Mouse (Mus musculus): Measurements from ENCODE around the gene Cacnb1. TPM values are rescaled to one million over a fixed set of nuclear protein-coding genes. Genes with fewer than 3 reads are reported as not detected.

The Cacnb1 gene
- total RNA-seq, 2 experiments from 2014 or later: 155 to 167 TPM

DNA sequence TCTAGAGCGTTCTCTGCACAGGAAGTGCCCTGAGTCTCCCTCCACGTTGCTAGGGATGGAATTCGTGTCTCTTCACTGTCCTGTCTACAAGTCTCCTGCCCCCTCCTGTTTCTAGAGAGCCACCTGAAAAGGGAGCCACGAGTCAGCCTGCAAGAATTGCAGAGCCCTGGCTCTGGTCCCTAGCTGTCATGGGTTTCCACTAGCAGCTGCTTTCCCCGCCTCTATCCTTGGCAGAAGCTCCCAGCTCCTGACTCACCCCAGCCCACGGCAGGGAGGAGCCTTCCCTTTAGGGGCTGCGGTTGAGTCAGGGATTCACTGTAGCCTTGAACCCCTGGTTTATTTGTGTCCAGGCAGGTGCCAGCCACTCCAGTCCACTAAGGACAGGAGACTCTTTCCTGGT lies 51.6 kb downstream of the Cacnb1 start:
- intact Hi-C loops (cut with DNase I): no loop called here
- DNase-seq (ENCODE audit: low spot score in 2 of 2): peak; percentile 84 to 97

DNA sequence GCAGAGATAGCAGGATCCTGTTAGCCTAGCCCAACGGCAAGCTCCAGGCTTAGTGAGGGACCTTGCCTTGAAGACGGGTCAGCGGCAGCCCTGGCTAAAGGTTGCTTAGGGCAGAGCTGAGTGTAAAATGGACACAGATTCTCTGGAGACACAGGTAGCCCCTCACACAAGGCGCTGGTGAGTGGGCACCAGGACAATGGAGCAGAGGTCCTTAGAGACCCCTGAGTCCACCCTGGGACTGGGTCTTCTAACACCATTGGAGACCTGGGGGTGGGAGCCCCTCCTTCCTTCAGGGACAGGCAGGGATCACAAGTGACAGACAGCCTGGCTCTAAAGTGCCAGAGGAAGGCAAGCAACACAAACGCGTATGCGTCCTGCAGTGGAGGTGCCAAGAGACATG lies 52.1 kb downstream of the Cacnb1 start:
- no peak for DNase-seq (ENCODE audit: low spot score in 2 of 2)
- intact Hi-C loops (cut with DNase I): no loop called here

DNA sequence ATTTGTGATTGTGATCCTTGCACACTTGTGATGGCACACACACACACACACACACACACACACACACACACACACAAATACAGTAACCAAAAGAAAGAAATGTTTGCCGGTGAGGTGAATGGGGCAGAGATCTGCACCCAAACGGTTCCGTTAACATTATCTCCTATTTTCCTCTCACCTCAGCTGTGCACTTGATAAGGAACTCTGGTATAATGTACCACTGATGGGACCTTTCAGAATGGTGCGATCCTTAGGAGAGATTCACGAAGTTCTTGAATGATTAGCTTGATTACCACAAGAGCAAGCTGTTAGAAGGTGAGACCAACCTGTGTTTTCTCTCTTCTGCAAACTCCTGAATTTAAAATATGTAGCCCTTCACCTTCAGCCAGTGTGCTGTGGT lies 54.4 kb downstream of the Cacnb1 start:
- intact Hi-C loops (cut with DNase I): no loop called here
- DNase-seq (ENCODE audit: low spot score in 2 of 2): no peak

DNA sequence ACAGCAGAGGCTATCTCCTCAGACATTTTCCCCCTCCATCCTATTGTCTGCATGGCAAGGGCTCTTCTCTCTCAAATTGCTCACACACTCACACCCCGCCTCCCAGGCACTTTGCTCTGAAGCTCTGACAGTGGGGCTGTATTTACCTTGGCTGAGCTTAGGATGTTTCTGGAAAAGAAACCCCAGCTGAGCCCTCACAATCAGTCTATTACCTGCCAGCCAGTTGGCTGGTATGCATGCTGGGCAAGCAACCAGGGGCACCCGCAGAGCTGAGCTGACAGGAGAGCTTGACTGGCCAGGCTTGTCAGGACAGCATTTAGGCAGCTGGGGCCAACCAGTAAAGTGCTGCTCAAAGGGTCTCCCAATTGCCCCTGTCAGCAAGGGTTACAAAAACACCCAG lies 55.7 kb downstream of the Cacnb1 start:
- intact Hi-C loops (cut with DNase I): no loop called here

DNA sequence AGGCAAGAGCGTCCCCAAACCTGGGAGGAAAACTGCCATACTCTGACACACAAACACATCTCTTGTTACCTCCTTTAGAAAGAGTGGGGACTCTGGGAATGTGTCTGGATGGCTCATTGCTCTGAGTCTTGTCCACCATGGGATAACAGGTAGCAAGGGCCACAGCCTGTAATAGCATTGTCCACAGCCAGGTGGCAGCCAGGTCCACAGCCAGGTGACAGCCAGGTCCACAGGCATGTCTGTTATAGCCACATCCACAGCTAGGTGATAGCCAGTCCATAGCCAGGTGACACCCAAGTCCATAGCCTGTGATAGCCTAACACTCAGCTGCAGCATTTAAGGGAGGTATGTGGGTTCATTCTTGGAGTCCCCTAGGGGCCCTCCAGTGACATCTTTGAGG lies 61.9 kb downstream of the Cacnb1 start:
- DNase-seq (ENCODE audit: low spot score in 2 of 2): no peak
- intact Hi-C loops (cut with DNase I): no loop called here

More for the DNA sequence above, 55.7 kb downstream of the Cacnb1 start:
- no peak for DNase-seq (ENCODE audit: low spot score in 2 of 2)

DNA sequence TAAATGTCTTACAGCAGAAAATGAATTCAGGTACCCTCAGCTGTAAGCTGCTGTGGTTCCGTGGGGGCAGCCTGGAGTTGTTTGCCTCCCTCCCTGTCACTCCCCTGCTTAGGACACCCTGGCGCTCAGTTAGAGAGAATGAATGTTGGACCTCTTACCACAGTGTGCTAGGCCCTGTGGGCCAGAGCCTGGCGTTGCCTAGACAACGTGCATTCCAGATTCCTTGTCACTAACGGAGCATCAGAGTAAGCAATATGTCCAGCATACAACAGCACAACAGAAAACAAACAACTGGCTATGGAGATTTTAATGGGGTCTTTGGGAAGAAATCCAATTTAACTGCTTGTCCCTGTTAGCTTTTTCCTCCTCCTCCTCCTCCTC lies 63.5 kb downstream of the Cacnb1 start:
- DNase-seq (ENCODE audit: low spot score in 2 of 2): peak in 1 of 2 experiments; percentile 30
- intact Hi-C loops (cut with DNase I): no loop called here

DNA sequence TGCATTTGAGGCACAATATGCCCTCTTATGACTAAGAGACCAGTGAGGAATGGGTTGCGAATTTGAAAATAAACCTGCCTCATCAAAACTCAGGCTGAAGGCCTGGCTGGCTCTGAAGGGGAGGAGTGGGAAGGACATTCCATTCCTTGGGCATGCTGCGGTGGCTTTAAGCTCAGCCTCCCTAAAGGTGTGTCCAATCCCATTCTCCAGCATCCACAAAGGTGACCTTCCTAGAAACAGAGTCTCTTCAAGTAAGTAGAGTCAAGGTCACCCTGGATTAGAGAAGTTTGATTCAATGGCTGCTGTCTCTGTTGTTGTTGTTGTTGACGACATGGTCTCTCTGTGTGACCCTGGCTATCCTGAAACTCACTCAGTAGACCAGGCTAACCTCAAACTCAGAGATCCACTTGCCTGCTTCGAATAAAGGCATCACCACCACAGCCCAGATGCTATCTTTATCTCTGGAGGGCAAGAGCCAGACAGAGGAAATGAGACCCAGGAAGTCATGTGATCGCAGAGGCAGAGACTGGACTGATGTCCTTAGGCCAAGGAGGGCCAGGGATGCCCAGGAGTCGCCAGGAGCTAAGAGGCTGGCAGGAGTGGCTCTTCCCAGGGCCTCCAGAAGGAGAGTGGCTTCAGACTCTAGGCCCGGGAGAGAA lies 64.1 kb downstream of the Cacnb1 start:
- no peak for DNase-seq (ENCODE audit: low spot score in 2 of 2)
- intact Hi-C loops (cut with DNase I): no loop called here

DNA sequence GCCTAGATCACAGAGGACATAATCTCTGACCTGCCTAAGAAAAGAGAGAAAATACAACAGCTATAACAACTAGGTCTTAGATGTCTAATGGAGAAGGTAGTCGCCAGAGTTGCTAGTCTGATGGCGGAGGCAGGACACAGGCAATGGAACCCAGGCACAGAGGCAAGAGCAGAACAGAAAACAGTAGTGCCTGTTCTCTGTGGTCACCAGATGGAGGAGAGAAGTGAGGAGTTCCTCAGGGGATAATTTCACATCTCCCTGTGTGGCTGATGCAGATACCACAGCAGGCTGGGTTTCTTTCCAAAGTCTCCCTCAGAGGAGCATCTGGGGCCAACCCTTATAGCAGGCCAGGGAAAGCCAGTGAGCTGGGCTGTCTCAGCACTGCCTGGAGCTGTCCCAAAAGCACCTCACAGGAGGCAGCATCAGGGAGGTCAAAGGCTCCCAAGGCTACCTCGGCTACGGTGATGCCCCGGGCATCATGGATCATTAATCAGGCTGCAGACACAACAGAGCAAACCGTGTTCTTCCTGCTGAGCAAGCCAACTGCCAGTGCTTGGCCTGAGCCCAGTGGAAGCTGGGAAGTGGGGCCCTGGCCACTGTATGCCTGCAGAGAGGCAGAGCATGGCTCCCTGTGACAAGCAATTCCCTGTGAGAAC lies 65.8 kb downstream of the Cacnb1 start:
- intact Hi-C loops (cut with DNase I): no loop called here
- no peak for DNase-seq (ENCODE audit: low spot score in 2 of 2)

DNA sequence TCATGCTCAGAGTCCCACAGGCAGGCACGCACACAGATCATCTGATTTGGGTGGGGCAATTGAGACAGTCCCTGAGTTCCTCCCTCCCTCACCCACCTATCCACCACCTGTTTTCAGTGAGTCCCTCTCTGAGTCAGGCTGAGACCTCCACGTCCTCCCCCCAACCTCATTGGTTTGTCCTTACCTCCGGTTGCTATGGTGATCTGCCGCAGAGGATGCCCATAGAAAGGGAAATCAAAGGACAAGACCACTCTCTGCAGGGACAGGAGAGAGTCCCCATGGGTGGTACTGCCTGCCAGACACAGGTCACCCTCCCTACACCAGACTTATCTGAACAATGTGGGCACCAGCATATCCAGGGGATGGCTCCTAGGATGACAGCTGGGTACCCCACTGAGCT lies 66.9 kb downstream of the Cacnb1 start:
- DNase-seq (ENCODE audit: low spot score in 2 of 2): no peak
- intact Hi-C loops (cut with DNase I): no loop called here

DNA sequence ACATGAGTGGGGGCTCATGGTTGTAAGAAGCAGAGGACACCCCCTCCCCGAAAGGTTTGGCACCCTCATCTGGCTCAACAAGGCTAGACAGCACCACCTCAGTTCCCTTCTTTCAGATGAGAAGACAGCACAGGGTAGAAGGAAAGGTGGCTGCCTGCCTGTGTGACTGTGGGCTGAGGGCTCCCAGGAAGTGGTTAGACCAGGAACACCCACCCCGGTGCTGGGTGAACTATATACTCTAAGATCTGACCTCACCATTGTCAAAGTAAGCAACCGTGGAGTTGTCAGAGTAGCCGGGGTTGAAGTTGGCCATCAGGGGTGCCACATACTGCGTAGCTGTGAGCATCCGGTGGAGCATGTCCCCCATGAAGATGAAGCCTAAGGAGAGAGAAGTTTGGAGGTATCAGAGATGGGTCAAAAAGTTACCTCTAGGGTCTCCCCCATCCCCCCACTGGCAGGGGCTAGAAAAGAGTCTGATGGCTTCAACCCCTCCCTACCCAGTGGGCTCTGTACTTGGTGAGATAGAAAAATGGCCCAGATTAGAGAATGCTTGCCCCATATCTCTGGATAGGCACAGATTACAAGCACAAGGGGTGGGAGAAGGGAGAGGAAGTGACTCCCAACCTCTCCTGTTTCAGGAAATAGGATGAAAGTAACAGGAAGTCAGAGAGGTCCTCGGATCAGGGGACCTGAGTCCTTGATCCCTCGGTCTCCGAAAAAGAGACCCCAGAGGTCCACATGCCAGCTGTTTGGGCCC lies 67.5 kb downstream of the Cacnb1 start:
- DNase-seq (ENCODE audit: low spot score in 2 of 2): no peak
- intact Hi-C loops (cut with DNase I): no loop called here

DNA sequence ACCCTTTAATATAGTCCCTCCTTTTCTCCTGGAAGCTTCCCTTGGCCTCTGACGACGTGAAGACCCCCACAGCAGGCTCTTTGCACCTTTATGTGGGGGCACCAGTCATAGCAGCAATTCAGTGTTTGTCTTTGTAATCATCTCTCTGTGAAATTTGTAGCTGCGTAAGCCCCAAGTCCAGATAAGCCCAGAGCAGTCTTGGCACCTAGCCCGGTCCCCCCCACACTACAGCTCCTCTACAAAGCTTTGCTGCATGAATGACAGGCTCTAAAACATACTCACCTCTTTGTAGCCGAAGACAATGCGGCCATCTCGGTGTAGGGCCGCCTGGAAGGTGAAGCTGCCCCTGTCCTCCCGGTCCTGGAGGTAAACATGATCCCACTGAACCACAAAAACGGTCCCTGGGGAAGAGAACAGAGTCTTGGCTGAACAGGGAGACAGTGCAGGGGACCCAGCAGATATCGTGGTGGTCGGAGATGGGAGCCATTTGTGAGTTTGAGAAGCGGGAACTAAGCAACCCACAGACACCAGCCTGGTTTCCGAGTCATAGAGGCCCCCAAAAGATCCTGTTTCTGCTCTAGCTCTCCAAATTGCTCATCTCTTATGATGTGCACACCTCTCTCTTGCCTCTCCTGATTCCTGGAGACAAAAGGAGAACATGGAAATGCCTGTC lies 68.2 kb downstream of the Cacnb1 start:
- intact Hi-C loops (cut with DNase I): no loop called here
- DNase-seq (ENCODE audit: low spot score in 2 of 2): no peak

DNA sequence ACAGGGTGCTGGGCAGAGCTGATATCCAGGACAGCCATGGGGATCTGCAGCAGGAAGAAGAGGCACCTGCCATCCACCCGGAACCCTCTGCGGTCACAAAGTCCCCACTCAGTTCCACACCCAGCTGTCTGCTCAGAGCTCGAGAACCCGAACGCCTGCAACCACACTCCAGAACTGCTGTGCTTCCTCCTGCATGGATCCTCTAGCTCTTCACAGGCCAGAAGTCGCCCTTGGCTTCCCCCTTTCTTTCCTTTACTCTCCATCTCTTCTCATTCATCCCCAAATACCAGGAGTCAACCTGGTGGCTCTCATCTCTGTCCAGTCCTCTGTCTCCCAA lies 68.9 kb downstream of the Cacnb1 start:
- DNase-seq (ENCODE audit: low spot score in 2 of 2): no peak
- intact Hi-C loops (cut with DNase I): no loop called here

DNA sequence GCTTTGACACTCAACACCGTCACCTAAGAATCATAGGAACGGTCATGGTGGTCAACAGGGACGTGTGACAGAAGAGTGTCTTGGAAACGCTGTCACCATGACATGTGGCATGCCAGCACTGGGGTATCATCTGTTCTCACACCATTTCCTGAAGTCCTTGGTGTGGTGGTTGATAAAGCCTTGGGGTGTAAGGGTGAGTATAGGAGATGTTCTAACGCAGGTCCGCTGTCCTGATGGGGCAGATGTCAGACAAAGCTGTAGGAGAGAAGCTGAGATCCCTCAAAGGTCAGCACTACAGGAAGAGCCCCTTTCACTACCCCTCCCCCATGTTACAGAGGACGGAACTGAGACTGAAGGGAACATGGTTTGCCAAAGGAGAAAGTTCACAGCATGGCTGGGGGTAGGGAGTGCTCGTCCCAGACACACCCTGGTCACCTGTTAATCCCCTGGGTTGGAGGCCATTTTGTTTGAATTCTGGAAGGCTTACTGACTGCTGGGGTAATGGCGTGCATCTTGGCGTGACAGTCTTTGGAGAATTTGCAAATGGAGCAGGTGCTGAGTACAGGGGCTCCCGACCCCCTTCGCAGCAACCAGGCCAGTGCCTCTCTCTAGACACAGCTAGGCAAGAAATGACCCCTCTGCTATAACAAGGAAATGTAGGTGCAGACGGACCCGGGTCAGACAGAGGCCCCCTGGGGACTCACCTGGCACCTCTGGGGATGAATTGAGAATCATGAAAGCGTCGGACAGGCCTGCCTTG lies 69.5 kb downstream of the Cacnb1 start:
- DNase-seq (ENCODE audit: low spot score in 2 of 2): no peak
- intact Hi-C loops (cut with DNase I): no loop called here

DNA sequence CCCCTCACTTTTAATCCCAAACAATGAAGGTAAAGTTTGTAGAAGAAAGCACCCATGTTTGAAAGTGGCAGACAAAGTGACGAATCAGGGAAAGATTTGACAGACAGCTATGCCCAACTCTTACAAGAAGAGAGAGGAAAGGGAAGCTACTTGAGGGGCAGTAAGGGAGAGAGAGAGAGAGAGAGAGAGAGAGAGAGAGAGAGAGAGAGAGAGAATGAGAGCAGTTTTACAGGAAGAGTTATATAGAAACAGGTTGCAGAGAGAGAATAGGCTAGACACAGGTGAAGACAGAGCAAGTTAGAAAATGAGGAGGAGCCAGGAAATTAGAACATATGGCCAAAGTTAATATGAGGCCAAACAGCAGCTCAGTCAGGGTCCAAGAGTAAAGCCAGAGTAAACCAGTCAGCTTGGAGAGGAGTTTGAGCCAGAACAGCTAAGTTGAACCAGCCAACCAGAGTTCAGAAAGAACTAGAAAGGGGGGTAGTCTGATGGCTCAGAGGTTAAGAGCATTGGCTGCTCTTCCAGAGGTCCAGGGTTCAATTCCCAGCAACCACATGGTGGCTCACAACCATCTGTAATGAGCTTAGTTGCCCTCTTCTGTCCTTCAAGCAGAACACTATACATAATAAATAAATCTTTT lies 70.3 kb downstream of the Cacnb1 start:
- DNase-seq (ENCODE audit: low spot score in 2 of 2): no peak
- intact Hi-C loops (cut with DNase I): no loop called here

Small RNA genes lying within 50 kb of the gene (microRNA-seq; reads per million reads assigned to microRNA genes)
- 0 reads per million in 2 experiments for gene Gm27597

Other genes starting within 250 kb of the Cacnb1 start
- under 1 TPM; 0.62 to 0.78 TPM for gene 1700001P01Rik, start 247.1 kb downstream of the Cacnb1 start, total RNA-seq (2021)
- gene Rpl23, start 240.6 kb downstream of the Cacnb1 start, total RNA-seq (2021): 100 to 1,000 TPM; 340 to 351 TPM
- 100 to 1,000 TPM; 192 to 202 TPM for gene Lasp1, start 224.0 kb downstream of the Cacnb1 start, total RNA-seq (2021)
- gene B230217C12Rik, start 182.3 kb downstream of the Cacnb1 start, total RNA-seq (2021): 10 to 100 TPM; 75.4 to 75.9 TPM
- 1 to 10 TPM; 1.8 to 2.1 TPM for gene Fbxo47, start 138.9 kb downstream of the Cacnb1 start, total RNA-seq (2021)
- gene Plxdc1, start 36.6 kb downstream of the Cacnb1 start, total RNA-seq (2021): 10 to 100 TPM; 22.0 to 22.4 TPM
- gene Arl5c, start 26.9 kb downstream of the Cacnb1 start, total RNA-seq (2021): 1 to 10 TPM in 1 of 2 experiments, under 1 TPM in 1; 0.89 to 1.7 TPM
- 100 to 1,000 TPM; 560 to 589 TPM for gene Rpl19, start 3.7 kb upstream of the Cacnb1 start, total RNA-seq (2021)
- gene Stac2, start 30.4 kb upstream of the Cacnb1 start, total RNA-seq (2021): 10 to 100 TPM; 63.4 to 76.9 TPM
- 10 to 100 TPM; 35.5 to 39.4 TPM for gene Fbxl20, start 127.4 kb upstream of the Cacnb1 start, total RNA-seq (2021)
- gene Med1, start 170.3 kb upstream of the Cacnb1 start, total RNA-seq (2021): 10 to 100 TPM; 49.6 to 49.7 TPM
- 10 to 100 TPM; 35.2 to 38.8 TPM for gene Cdk12, start 180.0 kb upstream of the Cacnb1 start, total RNA-seq (2021)